Mouse (Mus musculus): Measurements from ENCODE around the gene Ppfibp1. TPM values are rescaled to one million over a fixed set of nuclear protein-coding genes. Genes with fewer than 3 reads are reported as not detected.

The Ppfibp1 gene
- polyA plus RNA-seq, 2 experiments: 46.3 to 59.7 TPM

- peaks cover 6% of the 10 kb centered on the region for H3K9me3 ChIP-seq (ENCODE audit: control insufficient read depth, low read length)
- no peaks in the 10 kb centered on the region for H3K4me1 ChIP-seq (ENCODE audit: control insufficient read depth, insufficient read depth, low read length)
- no peak overlapping the region for H3K4me2 ChIP-seq (replicated peaks; ENCODE audit: low read depth, low read length, severe bottlenecking)
- WGBS: 94% methylated on average over 2 of the region's 2 CpGs
- no peaks in the 10 kb centered on the region for H3K36me3 ChIP-seq (ENCODE audit: control insufficient read depth, insufficient read depth, low read length)
- no peak overlapping the region for H3K27ac ChIP-seq (replicated peaks; ENCODE audit: low read depth, low read length)
- no peak overlapping the region for H3K9ac ChIP-seq (ENCODE audit: low read depth, low read length, severe bottlenecking)
- TF ChIP-seq POLR2A (IDR thresholded peaks at IDR 0.05; ENCODE audit: borderline replicate concordance, extremely low read depth, insufficient read depth, insufficient read length): no peak
- H3K27me3 ChIP-seq (ENCODE audit: control insufficient read depth, insufficient read depth, low read length): no peaks in the 10 kb centered on the region
- DNase-seq (ENCODE audit: low spot score) (no peak), ATAC-seq (ENCODE audit: low FRiP score, low read depth) (no peak)
- no peak overlapping the region for H3K4me3 ChIP-seq (replicated peaks; ENCODE audit: low read length)
Observed at GRCm38 (mm10) chr6:146876820-146877219, 11.5 kb upstream of the Ppfibp1 start.

- TF ChIP-seq POLR2A (IDR thresholded peaks at IDR 0.05; ENCODE audit: borderline replicate concordance, extremely low read depth, insufficient read depth, insufficient read length): no peak
- 88% methylated on average over 12 of the region's 12 CpGs for WGBS
- no peak overlapping the region for H3K9ac ChIP-seq (ENCODE audit: low read depth, low read length, severe bottlenecking)
- no peaks in the 10 kb centered on the region for H3K27me3 ChIP-seq (ENCODE audit: control insufficient read depth, insufficient read depth, low read length)
- peaks cover 6% of the 10 kb centered on the region for H3K9me3 ChIP-seq (ENCODE audit: control insufficient read depth, low read length)
- H3K4me2 ChIP-seq (replicated peaks; ENCODE audit: low read depth, low read length, severe bottlenecking): no peak overlapping the region
- no peaks in the 10 kb centered on the region for H3K36me3 ChIP-seq (ENCODE audit: control insufficient read depth, insufficient read depth, low read length)
- DNase-seq (ENCODE audit: low spot score) (no peak), ATAC-seq (ENCODE audit: low FRiP score, low read depth) (no peak)
- no peak overlapping the region for H3K27ac ChIP-seq (replicated peaks; ENCODE audit: low read depth, low read length)
- no peaks in the 10 kb centered on the region for H3K4me1 ChIP-seq (ENCODE audit: control insufficient read depth, insufficient read depth, low read length)
- no peak overlapping the region for H3K4me3 ChIP-seq (replicated peaks; ENCODE audit: low read length)
Observed at GRCm38 (mm10) chr6:146877425-146878045, 10.8 kb upstream of the Ppfibp1 start.

GRCm38 (mm10) chr6:146878926-146879325 is 9.4 kb upstream of the Ppfibp1 start:
- no peak for ATAC-seq (ENCODE audit: low FRiP score, low read depth)
- Histone ChIP-seq H3K27ac (replicated peaks; ENCODE audit: low read depth, low read length) (no peak overlapping the region), H3K4me2 (replicated peaks; ENCODE audit: low read depth, low read length, severe bottlenecking) (no peak overlapping the region), H3K27me3 (ENCODE audit: control insufficient read depth, insufficient read depth, low read length) (no peaks in the 10 kb centered on the region), H3K4me1 (ENCODE audit: control insufficient read depth, insufficient read depth, low read length) (no peaks in the 10 kb centered on the region), H3K9me3 (ENCODE audit: control insufficient read depth, low read length) (peaks cover 6% of the 10 kb centered on the region), H3K36me3 (ENCODE audit: control insufficient read depth, insufficient read depth, low read length) (no peaks in the 10 kb centered on the region), H3K4me3 (replicated peaks; ENCODE audit: low read length) (no peak overlapping the region), H3K9ac (ENCODE audit: low read depth, low read length, severe bottlenecking) (no peak overlapping the region; the same call in 1 of the 2 replicates)
- TF ChIP-seq POLR2A (IDR thresholded peaks at IDR 0.05; ENCODE audit: borderline replicate concordance, extremely low read depth, insufficient read depth, insufficient read length): no peak
- no peak for DNase-seq (ENCODE audit: low spot score)
- 39% methylated on average over 10 of the region's 10 CpGs for WGBS

- WGBS: 82% methylated on average over 9 of the region's 9 CpGs
- Histone ChIP-seq H3K4me1 (ENCODE audit: control insufficient read depth, insufficient read depth, low read length) (no peaks in the 10 kb centered on the region), H3K36me3 (ENCODE audit: control insufficient read depth, insufficient read depth, low read length) (no peaks in the 10 kb centered on the region), H3K9ac (ENCODE audit: low read depth, low read length, severe bottlenecking) (no peak overlapping the region), H3K27ac (replicated peaks; ENCODE audit: low read depth, low read length) (no peak overlapping the region), H3K4me3 (replicated peaks; ENCODE audit: low read length) (no peak overlapping the region), H3K9me3 (ENCODE audit: control insufficient read depth, low read length) (peaks cover 6% of the 10 kb centered on the region), H3K4me2 (replicated peaks; ENCODE audit: low read depth, low read length, severe bottlenecking) (no peak overlapping the region), H3K27me3 (ENCODE audit: control insufficient read depth, insufficient read depth, low read length) (no peaks in the 10 kb centered on the region)
- ATAC-seq (ENCODE audit: low FRiP score, low read depth) (no peak), DNase-seq (ENCODE audit: low spot score) (no peak)
- no peak for TF ChIP-seq POLR2A (IDR thresholded peaks at IDR 0.05; ENCODE audit: borderline replicate concordance, extremely low read depth, insufficient read depth, insufficient read length)
Observed at GRCm38 (mm10) chr6:146879856-146880255, 8.4 kb upstream of the Ppfibp1 start.

GRCm38 (mm10) chr6:146880296-146880695 is 8.0 kb upstream of the Ppfibp1 start:
- no peak for TF ChIP-seq POLR2A (IDR thresholded peaks at IDR 0.05; ENCODE audit: borderline replicate concordance, extremely low read depth, insufficient read depth, insufficient read length)
- Histone ChIP-seq H3K4me2 (replicated peaks; ENCODE audit: low read depth, low read length, severe bottlenecking) (no peak overlapping the region), H3K27me3 (ENCODE audit: control insufficient read depth, insufficient read depth, low read length) (no peaks in the 10 kb centered on the region), H3K4me3 (replicated peaks; ENCODE audit: low read length) (no peak overlapping the region), H3K4me1 (ENCODE audit: control insufficient read depth, insufficient read depth, low read length) (no peaks in the 10 kb centered on the region), H3K9me3 (ENCODE audit: control insufficient read depth, low read length) (peaks cover 6% of the 10 kb centered on the region), H3K27ac (replicated peaks; ENCODE audit: low read depth, low read length) (no peak overlapping the region), H3K9ac (ENCODE audit: low read depth, low read length, severe bottlenecking) (no peak overlapping the region), H3K36me3 (ENCODE audit: control insufficient read depth, insufficient read depth, low read length) (no peaks in the 10 kb centered on the region)
- ATAC-seq (ENCODE audit: low FRiP score, low read depth) (no peak), DNase-seq (ENCODE audit: low spot score) (no peak)
- WGBS: 82% methylated on average over 4 of the region's 4 CpGs

Data from limb, embryonic 14.5 days (tissue).